Mouse (Mus musculus): ENCODE results near the gene Kmt2d. TPM values are rescaled to one million over a fixed set of nuclear protein-coding genes. Genes with fewer than 3 reads are reported as not detected.

Kmt2d gene
- total and polyA plus RNA-seq, 3 experiments, result 22.1 to 150 (median 57.8) TPM

DNA sequence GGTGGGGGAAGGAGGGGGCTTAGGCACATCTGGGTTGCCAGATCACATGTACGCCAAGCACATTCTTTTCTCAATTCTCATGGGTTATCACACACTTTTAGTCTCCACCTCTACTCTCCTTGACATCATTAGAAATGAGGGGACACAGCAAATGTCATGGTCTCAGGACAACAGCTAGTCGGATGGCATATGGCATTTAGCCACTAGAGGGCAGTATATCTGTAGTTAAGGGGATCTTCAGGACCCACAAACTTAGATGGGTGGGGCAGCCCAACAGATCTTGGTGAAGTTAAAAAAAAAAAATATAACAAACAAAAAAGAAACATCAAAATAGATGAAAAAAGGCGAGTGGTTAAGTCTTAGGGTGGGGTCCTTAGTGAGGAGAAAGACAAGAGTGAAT is 6.3 kb upstream of the Kmt2d start:
- DNase-seq (ENCODE audit: low spot score) (peak; percentile 57), ATAC-seq (ENCODE audit: extremely low read depth, insufficient number of reproducible peaks, low FRiP score, poor library complexity, severe bottlenecking) (no peak)
- Histone ChIP-seq H3K4me1 (ENCODE audit: insufficient read depth, low read depth, low read length) (peaks cover 44% of the 10 kb centered on the region), H3K4me3 (ENCODE audit: low read depth, low read length) (no peak overlapping the region), H3K9me3 (replicated peaks) (no peaks in the 10 kb centered on the region), H3K27me3 (ENCODE audit: insufficient read depth, low read length) (no peaks in the 10 kb centered on the region), H3K36me3 (replicated peaks) (peaks cover 27% of the 10 kb centered on the region)
- no peak for TF ChIP-seq GATA1 (IDR thresholded peaks at IDR 0.05; ENCODE audit: borderline replicate concordance, low read length)
- TF ChIP-seq TAL1 (conservative IDR thresholded peaks at IDR 0.05; ENCODE audit: low read depth, low read length), result no peak
- TF ChIP-seq GATA2 (IDR thresholded peaks at IDR 0.05; ENCODE audit: borderline replicate concordance, low read depth, low read length), result no peak
- TF ChIP-seq CTCF (IDR thresholded peaks at IDR 0.05; ENCODE audit: low read depth, low read length), result peak; percentile 82

DNA sequence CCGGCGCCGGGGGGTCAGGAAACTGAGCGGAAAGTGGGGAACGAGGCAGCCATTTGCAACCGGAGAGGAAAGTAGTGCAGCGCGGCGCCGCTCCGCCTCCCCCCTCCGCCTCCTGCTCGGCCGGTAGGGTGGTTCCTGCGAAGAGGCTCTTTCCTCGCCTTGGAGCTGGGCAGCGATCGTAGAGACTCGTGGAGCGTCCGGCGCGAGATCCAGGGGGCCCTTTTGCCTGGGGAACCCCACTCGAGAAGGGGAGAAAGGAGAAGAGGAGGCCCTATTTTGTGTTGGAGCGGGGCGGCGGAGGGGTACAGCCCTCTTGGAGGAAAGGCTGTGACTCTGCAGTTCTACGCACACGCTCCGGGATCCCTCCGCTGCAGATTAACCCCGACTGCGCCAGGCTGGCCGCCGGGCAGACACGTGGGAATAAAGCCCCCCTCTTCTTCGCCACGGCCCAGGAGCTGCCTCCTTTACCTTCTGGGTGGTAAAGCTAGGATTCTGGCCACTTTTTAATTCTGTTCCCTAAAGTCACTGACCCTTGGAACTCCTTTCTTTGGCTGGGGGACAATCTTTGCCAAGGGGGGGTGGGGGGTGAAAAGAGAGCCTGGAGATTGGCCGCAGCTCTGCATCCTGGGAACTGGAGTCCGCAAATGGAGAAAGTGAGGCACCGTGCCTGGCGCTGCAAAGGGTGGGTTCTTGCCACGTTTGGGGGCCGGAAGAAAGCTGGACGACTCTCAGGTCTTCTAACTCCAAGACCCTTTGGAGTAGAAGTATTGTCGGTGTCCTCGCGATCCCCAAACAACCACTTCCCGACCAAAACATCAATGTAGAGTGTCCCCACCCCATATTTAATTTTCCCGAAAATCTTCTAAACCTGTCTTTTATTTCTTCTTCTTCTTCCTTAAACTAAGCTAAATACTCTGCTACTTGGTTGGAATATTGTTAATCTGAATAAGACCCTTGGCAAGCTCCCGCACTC is 1.2 kb upstream of the Kmt2d start:
- no peaks in the 10 kb centered on the region for H3K27me3 ChIP-seq (ENCODE audit: insufficient read depth, low read length)
- peak; percentile 58 for ATAC-seq (ENCODE audit: extremely low read depth, insufficient number of reproducible peaks, low FRiP score, poor library complexity, severe bottlenecking)
- H3K4me3 ChIP-seq (ENCODE audit: low read depth, low read length), result peak overlapping the region; percentile 92
- peaks cover 41% of the 10 kb centered on the region for H3K4me1 ChIP-seq (ENCODE audit: insufficient read depth, low read depth, low read length)
- DNase-seq (ENCODE audit: low spot score), result peak; percentile 82
- no peaks in the 10 kb centered on the region for H3K9me3 ChIP-seq (replicated peaks)
- no peak for TF ChIP-seq POLR2AphosphoS5 (IDR thresholded peaks at IDR 0.05; ENCODE audit: insufficient replicate concordance, low read depth, low read length)
- no peak for TF ChIP-seq CTCF (IDR thresholded peaks at IDR 0.05; ENCODE audit: low read depth, low read length)
- no peak for TF ChIP-seq TAL1 (conservative IDR thresholded peaks at IDR 0.05; ENCODE audit: low read depth, low read length)
- TF ChIP-seq GATA2 (IDR thresholded peaks at IDR 0.05; ENCODE audit: borderline replicate concordance, low read depth, low read length), result no peak
- TF ChIP-seq GATA1 (IDR thresholded peaks at IDR 0.05; ENCODE audit: borderline replicate concordance, low read length), result no peak
- peaks cover 31% of the 10 kb centered on the region for H3K36me3 ChIP-seq (replicated peaks)

DNA sequence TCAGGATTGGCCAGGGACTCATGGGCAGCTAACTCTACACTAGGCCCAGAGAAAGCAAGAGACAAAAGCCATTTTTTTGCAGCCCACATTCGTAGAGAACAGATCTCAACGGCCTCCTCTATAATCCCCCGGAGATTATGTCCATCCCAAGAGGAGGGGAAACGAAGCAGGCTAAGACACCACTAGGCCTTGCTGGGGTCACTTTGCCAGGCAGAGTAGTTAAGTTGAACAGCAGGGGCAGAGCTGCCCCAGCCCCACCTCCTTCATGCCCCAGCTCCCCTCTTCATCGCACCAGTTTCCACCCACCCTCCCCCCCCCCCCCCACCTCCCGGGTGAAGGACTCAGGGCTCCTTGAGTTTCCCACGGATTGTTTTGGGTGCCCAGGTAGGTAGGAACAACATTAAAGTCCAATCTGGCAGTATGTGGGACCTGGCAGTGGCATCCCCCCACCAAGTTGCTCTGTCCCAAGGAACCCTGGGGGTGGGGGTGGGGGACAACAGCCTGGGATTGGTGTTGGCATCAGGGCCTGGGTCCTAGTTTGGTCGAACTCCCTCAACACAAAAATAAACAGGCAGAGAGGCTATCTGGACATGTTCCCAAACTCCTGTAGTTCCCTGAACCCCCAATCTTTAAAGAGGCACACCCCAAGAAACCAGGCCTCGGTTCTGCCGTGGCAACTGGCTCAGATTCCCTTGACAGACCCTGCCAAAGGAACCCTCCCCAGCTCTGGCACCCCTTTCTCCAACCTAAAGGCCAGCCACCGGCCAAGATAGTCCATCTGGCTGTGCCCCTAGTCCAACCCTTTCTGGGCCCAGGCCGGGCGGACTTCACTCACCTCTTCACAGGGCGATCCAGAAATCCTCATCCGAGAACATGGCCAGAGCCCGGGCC is 580 bp downstream of the Kmt2d start:
- DNase-seq (ENCODE audit: low spot score) (peak; percentile 26), ATAC-seq (ENCODE audit: extremely low read depth, insufficient number of reproducible peaks, low FRiP score, poor library complexity, severe bottlenecking) (no peak)

DNA sequence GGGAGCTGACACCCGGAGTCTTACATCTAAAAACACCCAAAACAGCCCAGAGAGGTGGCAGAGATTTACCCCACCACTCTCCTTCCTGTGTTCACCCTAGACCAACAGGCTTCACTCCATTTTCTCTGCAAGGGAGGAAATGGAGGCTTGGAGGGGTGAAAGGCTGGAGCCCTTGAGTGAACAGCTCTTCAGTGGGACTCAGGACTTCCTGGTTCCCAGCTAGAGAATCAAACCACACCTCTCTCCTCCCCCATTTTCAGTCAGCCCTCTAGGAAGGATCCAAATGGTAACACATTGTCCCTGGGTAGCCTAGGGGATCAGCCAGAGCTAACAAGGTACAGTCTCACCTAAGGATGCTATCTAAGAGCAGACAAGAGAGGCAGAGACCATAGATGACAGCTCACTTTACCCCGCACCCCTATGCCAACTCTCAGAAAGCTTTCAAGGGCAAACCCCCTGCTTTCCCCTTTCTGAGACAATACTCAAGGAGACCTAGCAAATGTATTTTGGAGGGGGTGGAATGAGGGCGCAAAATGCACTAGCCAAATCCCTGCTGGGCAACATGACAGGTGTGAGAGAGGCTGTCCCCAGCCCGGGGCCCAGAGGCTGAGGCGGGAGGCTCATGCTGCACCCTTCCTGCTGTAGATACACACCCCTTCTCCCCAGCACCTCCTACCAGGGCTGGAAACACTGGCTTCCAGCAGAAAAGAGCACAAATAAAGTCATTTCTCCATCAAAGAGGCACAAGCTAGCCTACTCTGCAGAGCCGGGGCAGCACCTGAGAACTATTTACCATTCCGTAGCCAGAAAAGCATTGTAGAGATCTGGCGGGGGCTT is 1.4 kb downstream of the Kmt2d start:
- Histone ChIP-seq H3K9me3 (replicated peaks) (no peaks in the 10 kb centered on the region), H3K4me3 (ENCODE audit: low read depth, low read length) (peak overlapping the region; percentile 92), H3K4me1 (ENCODE audit: insufficient read depth, low read depth, low read length) (peaks cover 56% of the 10 kb centered on the region), H3K36me3 (replicated peaks) (peaks cover 53% of the 10 kb centered on the region), H3K27me3 (ENCODE audit: insufficient read depth, low read length) (no peaks in the 10 kb centered on the region; the same call in 1 of the 2 replicates)
- TF ChIP-seq TAL1 (conservative IDR thresholded peaks at IDR 0.05; ENCODE audit: low read depth, low read length), result no peak
- TF ChIP-seq POLR2AphosphoS5 (IDR thresholded peaks at IDR 0.05; ENCODE audit: insufficient replicate concordance, low read depth, low read length), result no peak
- TF ChIP-seq GATA2 (IDR thresholded peaks at IDR 0.05; ENCODE audit: borderline replicate concordance, low read depth, low read length), result no peak
- no peak for TF ChIP-seq CTCF (IDR thresholded peaks at IDR 0.05; ENCODE audit: low read depth, low read length)
- no peak for TF ChIP-seq GATA1 (IDR thresholded peaks at IDR 0.05; ENCODE audit: borderline replicate concordance, low read length)
- DNase-seq (ENCODE audit: low spot score) (peak; percentile 36), ATAC-seq (ENCODE audit: extremely low read depth, insufficient number of reproducible peaks, low FRiP score, poor library complexity, severe bottlenecking) (no peak)

More for the DNA sequence above, 580 bp downstream of the Kmt2d start:
- Histone ChIP-seq H3K27me3 (ENCODE audit: insufficient read depth, low read length) (no peaks in the 10 kb centered on the region; the same call in 1 of the 2 replicates), H3K9me3 (replicated peaks) (no peaks in the 10 kb centered on the region), H3K36me3 (replicated peaks) (peaks cover 45% of the 10 kb centered on the region), H3K4me1 (ENCODE audit: insufficient read depth, low read depth, low read length) (peaks cover 56% of the 10 kb centered on the region), H3K4me3 (ENCODE audit: low read depth, low read length) (peak overlapping the region; percentile 92)
- TF ChIP-seq GATA2 (IDR thresholded peaks at IDR 0.05; ENCODE audit: borderline replicate concordance, low read depth, low read length) (no peak), GATA1 (IDR thresholded peaks at IDR 0.05; ENCODE audit: borderline replicate concordance, low read length) (no peak), POLR2AphosphoS5 (IDR thresholded peaks at IDR 0.05; ENCODE audit: insufficient replicate concordance, low read depth, low read length) (no peak), TAL1 (conservative IDR thresholded peaks at IDR 0.05; ENCODE audit: low read depth, low read length) (no peak), CTCF (IDR thresholded peaks at IDR 0.05; ENCODE audit: low read depth, low read length) (no peak)

DNA sequence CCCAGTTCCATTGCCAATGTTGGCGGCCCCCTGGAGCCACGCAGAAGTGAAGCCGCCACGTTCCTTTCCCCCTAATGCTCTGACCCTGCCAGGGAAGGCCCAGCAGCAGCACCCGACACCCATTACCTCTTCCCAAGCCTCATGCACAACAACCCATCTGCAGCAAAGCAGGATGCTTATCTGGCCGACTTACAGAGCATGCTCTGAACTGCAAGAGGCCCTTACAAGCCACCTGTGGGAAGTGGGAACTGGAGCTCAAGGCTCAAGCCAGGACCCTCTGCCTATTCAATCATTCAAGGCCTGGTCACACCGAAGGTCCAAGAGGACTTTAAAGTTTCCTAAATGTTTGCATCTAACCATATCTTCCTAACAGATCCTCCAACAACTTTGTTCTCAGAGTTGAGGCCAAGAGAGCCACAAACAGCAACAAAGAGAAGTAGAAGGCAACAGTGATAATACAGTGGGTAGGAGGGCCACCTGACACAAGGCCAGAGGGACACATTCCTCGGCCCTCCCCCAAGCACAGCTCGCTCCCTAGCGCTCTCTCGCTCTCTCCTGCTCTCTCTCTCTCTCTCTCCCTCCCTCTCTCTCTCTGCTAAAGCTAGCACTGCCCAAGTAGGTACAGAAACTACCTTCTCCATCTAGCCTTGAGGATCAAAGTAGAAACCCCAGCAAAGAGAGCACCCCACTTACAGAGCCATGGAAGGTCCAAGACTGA is 2.5 kb downstream of the Kmt2d start:
- peaks cover 60% of the 10 kb centered on the region for H3K4me1 ChIP-seq (ENCODE audit: insufficient read depth, low read depth, low read length)
- no peaks in the 10 kb centered on the region; the same call in 1 of the 2 replicates for H3K27me3 ChIP-seq (ENCODE audit: insufficient read depth, low read length)
- ATAC-seq (ENCODE audit: extremely low read depth, insufficient number of reproducible peaks, low FRiP score, poor library complexity, severe bottlenecking) (no peak), DNase-seq (ENCODE audit: low spot score) (peak; percentile 26)
- peaks cover 64% of the 10 kb centered on the region for H3K36me3 ChIP-seq (replicated peaks)
- TF ChIP-seq GATA2 (IDR thresholded peaks at IDR 0.05; ENCODE audit: borderline replicate concordance, low read depth, low read length) (no peak), TAL1 (conservative IDR thresholded peaks at IDR 0.05; ENCODE audit: low read depth, low read length) (no peak), POLR2AphosphoS5 (IDR thresholded peaks at IDR 0.05; ENCODE audit: insufficient replicate concordance, low read depth, low read length) (no peak), GATA1 (IDR thresholded peaks at IDR 0.05; ENCODE audit: borderline replicate concordance, low read length) (no peak), CTCF (IDR thresholded peaks at IDR 0.05; ENCODE audit: low read depth, low read length) (no peak)
- H3K4me3 ChIP-seq (ENCODE audit: low read depth, low read length), result peak overlapping the region; percentile 92; the same call in 1 of the 2 replicates
- H3K9me3 ChIP-seq (replicated peaks), result no peaks in the 10 kb centered on the region
